Comparison of ENCODE assay signal across 18 mouse cellular contexts in genomic region chr17:52064618-52065017, GRCm38 (mm10).
DNase-seq lines count a peak whose midpoint lies in the region; ATAC-seq lines count a peak whose summit lies in the region.
"Had no signal": no experiment of that assay in that cellular context is flagged by ENCODE, and none has a peak within 500 bp of the region (broad histone marks: within the 10 kb centered on the region; RNA-seq: fewer than 3 reads in every experiment).

No protein-coding gene starts in this region.

- DNase-seq in CD4-positive helper T cell, adult 2 months (ENCODE audit: low read depth, low spot score), result peak; percentile 67
- peak; percentile 63 for DNase-seq in CD4-positive, CD25-positive, alpha-beta regulatory T cell, adult 2 months (ENCODE audit: low read depth, low spot score)
- peak; percentile 57 for DNase-seq in naive thymus-derived CD4-positive, alpha-beta T cell, adult 2 months (ENCODE audit: low read depth)
- DNase-seq in adrenal gland, postnatal 36 days, result no peak
- DNase-seq in adrenal gland, postnatal 25 days, result no peak
- DNase-seq: adrenal gland, postnatal 10 days; cerebellum, adult 11-12 months; cerebellum, adult 8-10 months; cerebellum, postnatal 10 days; cerebellum, postnatal 36 days; embryo, embryonic 11 days; gastrocnemius, postnatal 25 days; heart, adult 18-20 months; heart, postnatal 10 days; heart, postnatal 36 days had no signal

- peak; percentile 74 for ATAC-seq in activated CD4-positive, CD25-positive, alpha-beta regulatory T cell, adult 4 months
- ATAC-seq: forebrain, embryonic 15.5 days; hindbrain, embryonic 16.5 days had no signal

Comparison
In these comparisons a context has a peak if more than half of its experiments do, and no peak if none do; other contexts are left out.
1. DNase-seq: peak in CD4-positive helper T cell, adult 2 months (single experiment), CD4-positive, CD25-positive, alpha-beta regulatory T cell, adult 2 months (single experiment) and naive thymus-derived CD4-positive, alpha-beta T cell, adult 2 months (single experiment); none in adrenal gland, postnatal 36 days (0 of 2) and adrenal gland, postnatal 25 days (single experiment).